In genomic region chr15:28515176-28515575, GRCm38 (mm10) we compare ENCODE assay signal across 27 mouse cellular contexts.
DNase-seq lines count a peak whose midpoint lies in the region; ATAC-seq and TF ChIP-seq lines count a peak whose summit lies in the region.
"Had no signal": no experiment of that assay in that cellular context is flagged by ENCODE, and none has a peak within 500 bp of the region (broad histone marks: within the 10 kb centered on the region; RNA-seq: fewer than 3 reads in every experiment).

No protein-coding gene starts in this region.

- peak; percentile 87 for ATAC-seq in hindbrain, embryonic 16.5 days
- no peak for ATAC-seq in hindbrain, embryonic 14.5 days (ENCODE audit: low FRiP score)
- no peak for ATAC-seq in midbrain, postnatal 0 days (ENCODE audit: low FRiP score)
- ATAC-seq: CD4-positive, CD25-positive, alpha-beta regulatory T cell, adult 4 months; forebrain, embryonic 15.5 days; inflammation-experienced regulatory T-cells, adult 6 months; intestine, embryonic 16.5 days had no signal

- H3K9ac ChIP-seq in hindbrain, embryonic 16.5 days (ENCODE audit: low read depth, low read length) = no peak overlapping the region
- no peak overlapping the region for H3K9ac ChIP-seq in hindbrain, embryonic 14.5 days
- no peak overlapping the region for H3K9ac ChIP-seq in midbrain, postnatal 0 days (replicated peaks; ENCODE audit: low read length, poor library complexity, severe bottlenecking)
- H3K9ac ChIP-seq: embryonic facial prominence, embryonic 13.5 days; forebrain, embryonic 12.5 days; forebrain, embryonic 15.5 days; heart, embryonic 13.5 days; hindbrain, embryonic 13.5 days had no signal

- TF ChIP-seq CTCF in midbrain, postnatal 0 days (IDR thresholded peaks at IDR 0.05) = no peak

- no peaks in the 10 kb centered on the region for H3K9me3 ChIP-seq in hindbrain, embryonic 16.5 days (ENCODE audit: control insufficient read depth, low read length)
- H3K9me3 ChIP-seq in hindbrain, embryonic 14.5 days (ENCODE audit: control insufficient read depth, low read length) = no peaks in the 10 kb centered on the region
- no peaks in the 10 kb centered on the region for H3K9me3 ChIP-seq in midbrain, postnatal 0 days (ENCODE audit: low read length)
- H3K9me3 ChIP-seq in midbrain, embryonic 10.5 days (replicated peaks) = no peaks in the 10 kb centered on the region
- H3K9me3 ChIP-seq: embryonic facial prominence, embryonic 10.5 days; embryonic facial prominence, embryonic 13.5 days; forebrain, embryonic 12.5 days; forebrain, embryonic 15.5 days; heart, embryonic 10.5 days; heart, embryonic 13.5 days; hindbrain, embryonic 13.5 days had no signal

- no peaks in the 10 kb centered on the region for H3K27me3 ChIP-seq in hindbrain, embryonic 16.5 days (replicated peaks; ENCODE audit: control insufficient read depth, insufficient read depth, low read length)
- no peaks in the 10 kb centered on the region for H3K27me3 ChIP-seq in hindbrain, embryonic 14.5 days (ENCODE audit: control insufficient read depth, insufficient read depth, low read length)
- H3K27me3 ChIP-seq in midbrain, postnatal 0 days (ENCODE audit: insufficient read depth, low read length) = no peaks in the 10 kb centered on the region
- H3K27me3 ChIP-seq in midbrain, embryonic 10.5 days (ENCODE audit: low read depth, poor library complexity, severe bottlenecking) = no peaks in the 10 kb centered on the region
- H3K27me3 ChIP-seq: embryonic facial prominence, embryonic 13.5 days; forebrain, embryonic 12.5 days; forebrain, embryonic 15.5 days; heart, embryonic 13.5 days; hindbrain, embryonic 13.5 days had no signal

- H3K4me1 ChIP-seq in hindbrain, embryonic 16.5 days (ENCODE audit: control insufficient read depth, insufficient read depth, low read depth, low read length) = no peaks in the 10 kb centered on the region
- H3K4me1 ChIP-seq in hindbrain, embryonic 14.5 days (replicated peaks; ENCODE audit: control insufficient read depth, insufficient read depth, low read length) = no peaks in the 10 kb centered on the region
- H3K4me1 ChIP-seq in midbrain, postnatal 0 days (ENCODE audit: insufficient read depth, low read length) = no peaks in the 10 kb centered on the region
- no peaks in the 10 kb centered on the region for H3K4me1 ChIP-seq in midbrain, embryonic 10.5 days
- H3K4me1 ChIP-seq: embryonic facial prominence, embryonic 10.5 days; embryonic facial prominence, embryonic 13.5 days; forebrain, embryonic 12.5 days; heart, embryonic 10.5 days; heart, embryonic 13.5 days; hindbrain, embryonic 13.5 days had no signal

- H3K36me3 ChIP-seq in hindbrain, embryonic 16.5 days (ENCODE audit: control insufficient read depth, insufficient read depth, low read length) = no peaks in the 10 kb centered on the region
- H3K36me3 ChIP-seq in hindbrain, embryonic 14.5 days (replicated peaks; ENCODE audit: control insufficient read depth, insufficient read depth) = no peaks in the 10 kb centered on the region
- no peaks in the 10 kb centered on the region for H3K36me3 ChIP-seq in midbrain, postnatal 0 days (ENCODE audit: insufficient read depth, low read length)
- no peaks in the 10 kb centered on the region for H3K36me3 ChIP-seq in midbrain, embryonic 10.5 days
- H3K36me3 ChIP-seq: embryonic facial prominence, embryonic 10.5 days; embryonic facial prominence, embryonic 13.5 days; forebrain, embryonic 12.5 days; forebrain, embryonic 15.5 days; heart, embryonic 10.5 days; heart, embryonic 13.5 days; hindbrain, embryonic 13.5 days had no signal

- H3K4me3 ChIP-seq in hindbrain, embryonic 16.5 days (ENCODE audit: low read length) = no peak overlapping the region
- H3K4me3 ChIP-seq in hindbrain, embryonic 14.5 days (replicated peaks; ENCODE audit: low read length) = no peak overlapping the region
- H3K4me3 ChIP-seq in midbrain, postnatal 0 days (ENCODE audit: low read depth, low read length) = no peak overlapping the region
- no peak overlapping the region for H3K4me3 ChIP-seq in midbrain, embryonic 10.5 days
- H3K4me3 ChIP-seq: embryonic facial prominence, embryonic 10.5 days; embryonic facial prominence, embryonic 13.5 days; erythroblast, embryonic 14.5 days; forebrain, embryonic 12.5 days; forebrain, embryonic 15.5 days; heart, adult 2 months; heart, embryonic 10.5 days; heart, embryonic 13.5 days; hindbrain, embryonic 13.5 days had no signal

- no peak overlapping the region for H3K4me2 ChIP-seq in hindbrain, embryonic 16.5 days (ENCODE audit: low read length)
- no peak overlapping the region for H3K4me2 ChIP-seq in hindbrain, embryonic 14.5 days (replicated peaks)
- no peak overlapping the region for H3K4me2 ChIP-seq in midbrain, postnatal 0 days (ENCODE audit: low read depth, low read length, poor library complexity, severe bottlenecking)
- H3K4me2 ChIP-seq: embryonic facial prominence, embryonic 13.5 days; forebrain, embryonic 12.5 days; forebrain, embryonic 15.5 days; heart, embryonic 13.5 days; hindbrain, embryonic 13.5 days had no signal

- no peak overlapping the region for H3K27ac ChIP-seq in hindbrain, embryonic 16.5 days (ENCODE audit: low read depth, low read length)
- H3K27ac ChIP-seq in hindbrain, embryonic 14.5 days = no peak overlapping the region
- H3K27ac ChIP-seq in midbrain, postnatal 0 days (ENCODE audit: low read depth, low read length) = no peak overlapping the region
- H3K27ac ChIP-seq in midbrain, embryonic 10.5 days (replicated peaks) = no peak overlapping the region
- H3K27ac ChIP-seq: embryonic facial prominence, embryonic 10.5 days; embryonic facial prominence, embryonic 13.5 days; forebrain, embryonic 12.5 days; forebrain, embryonic 15.5 days; heart, adult 2 months; heart, embryonic 10.5 days; heart, embryonic 13.5 days; hindbrain, embryonic 13.5 days had no signal

- 59% methylated on average over 4 of the region's 4 CpGs for WGBS in hindbrain, embryonic 16.5 days
- WGBS in hindbrain, embryonic 14.5 days = 60% methylated on average over 4 of the region's 4 CpGs
- WGBS in midbrain, postnatal 0 days = 57% methylated on average over 4 of the region's 4 CpGs
- WGBS in midbrain, embryonic 10.5 days = 86% methylated on average over 4 of the region's 4 CpGs

- no peak for DNase-seq in hindbrain, embryonic 14.5 days (ENCODE audit: low spot score)
- DNase-seq in midbrain, postnatal 0 days (ENCODE audit: low spot score) = peak; percentile 50
- DNase-seq in midbrain, embryonic 10.5 days (ENCODE audit: low spot score) = no peak
- DNase-seq in retina, postnatal 1 day = peak; percentile 65
- DNase-seq in ovary, postnatal 36 days (ENCODE audit: low spot score) = no peak
- DNase-seq: adrenal gland, adult 2 months; adrenal gland, postnatal 14 days; cerebellum, adult 11-12 months; cerebellum, adult 8-10 months; cerebellum, postnatal 25 days; gastrocnemius, postnatal 10 days; gastrocnemius, postnatal 36 days; heart, adult 2 months; heart, postnatal 14 days; heart, postnatal 4 days had no signal

Comparison
In these comparisons a context has a peak if more than half of its experiments do, and no peak if none do; other contexts are left out.
1. DNase-seq: peak in midbrain, postnatal 0 days (single experiment) and retina, postnatal 1 day (single experiment); none in hindbrain, embryonic 14.5 days (single experiment), midbrain, embryonic 10.5 days (single experiment) and ovary, postnatal 36 days (single experiment).